Mouse (Mus musculus) left cerebral cortex, adult 9 months (tissue): ENCODE data around the gene Fgfr1op2.

Source experiments
- DNase-seq, 2 experiments: peaks; one replicate each; pipeline ENCODE4 v3.0.0; 2022; ENCODE audit warnings: low spot score in 2 of 2

Fgfr1op2 gene

GRCm38 (mm10) chr6:146602601-146603000, 25.6 kb downstream of the Fgfr1op2 start:
- no peak for DNase-seq

GRCm38 (mm10) chr6:146603651-146604050, 26.6 kb downstream of the Fgfr1op2 start:
- DNase-seq = no peak

GRCm38 (mm10) chr6:146611385-146611784, 34.4 kb downstream of the Fgfr1op2 start:
- no peak for DNase-seq

- no peak for DNase-seq
Measured at GRCm38 (mm10) chr6:146611897-146612296, 34.9 kb downstream of the Fgfr1op2 start.

GRCm38 (mm10) chr6:146612736-146613135, 35.7 kb downstream of the Fgfr1op2 start:
- no peak for DNase-seq

- no peak for DNase-seq
Measured at GRCm38 (mm10) chr6:146613907-146614306, 36.9 kb downstream of the Fgfr1op2 start.

- no peak for DNase-seq
Measured at GRCm38 (mm10) chr6:146614541-146614940, 37.5 kb downstream of the Fgfr1op2 start.

- DNase-seq = no peak
Measured at GRCm38 (mm10) chr6:146615891-146616290, 38.9 kb downstream of the Fgfr1op2 start.

GRCm38 (mm10) chr6:146616670-146617069, 39.7 kb downstream of the Fgfr1op2 start:
- DNase-seq = no peak

- DNase-seq = no peak
Measured at GRCm38 (mm10) chr6:146628123-146628522, 51.1 kb downstream of the Fgfr1op2 start.

GRCm38 (mm10) chr6:146629781-146630756, 53.1 kb downstream of the Fgfr1op2 start:
- DNase-seq = no peak

GRCm38 (mm10) chr6:146630961-146631360, 54.0 kb downstream of the Fgfr1op2 start:
- DNase-seq = no peak

- DNase-seq = no peak
Measured at GRCm38 (mm10) chr6:146631847-146632246, 54.8 kb downstream of the Fgfr1op2 start.

GRCm38 (mm10) chr6:146632403-146632802, 55.4 kb downstream of the Fgfr1op2 start:
- no peak for DNase-seq

GRCm38 (mm10) chr6:146633097-146633496, 56.1 kb downstream of the Fgfr1op2 start:
- DNase-seq = peak in 1 of 2 experiments; percentile 14

GRCm38 (mm10) chr6:146633629-146634014, 56.6 kb downstream of the Fgfr1op2 start:
- DNase-seq = peak; percentile 39 to 42

GRCm38 (mm10) chr6:146634015-146634722, 57.2 kb downstream of the Fgfr1op2 start:
- DNase-seq = peak in 1 of 2 experiments; percentile 58

GRCm38 (mm10) chr6:146634759-146635606, 58.0 kb downstream of the Fgfr1op2 start:
- DNase-seq = no peak

- DNase-seq = no peak
Measured at GRCm38 (mm10) chr6:146636482-146636881, 59.5 kb downstream of the Fgfr1op2 start.

GRCm38 (mm10) chr6:146640068-146640965, 63.3 kb downstream of the Fgfr1op2 start:
- DNase-seq = no peak

GRCm38 (mm10) chr6:146640991-146641390, 64.0 kb downstream of the Fgfr1op2 start:
- DNase-seq = no peak
